12 mouse cellular contexts compared by ENCODE assay signal in the genomic region with DNA sequence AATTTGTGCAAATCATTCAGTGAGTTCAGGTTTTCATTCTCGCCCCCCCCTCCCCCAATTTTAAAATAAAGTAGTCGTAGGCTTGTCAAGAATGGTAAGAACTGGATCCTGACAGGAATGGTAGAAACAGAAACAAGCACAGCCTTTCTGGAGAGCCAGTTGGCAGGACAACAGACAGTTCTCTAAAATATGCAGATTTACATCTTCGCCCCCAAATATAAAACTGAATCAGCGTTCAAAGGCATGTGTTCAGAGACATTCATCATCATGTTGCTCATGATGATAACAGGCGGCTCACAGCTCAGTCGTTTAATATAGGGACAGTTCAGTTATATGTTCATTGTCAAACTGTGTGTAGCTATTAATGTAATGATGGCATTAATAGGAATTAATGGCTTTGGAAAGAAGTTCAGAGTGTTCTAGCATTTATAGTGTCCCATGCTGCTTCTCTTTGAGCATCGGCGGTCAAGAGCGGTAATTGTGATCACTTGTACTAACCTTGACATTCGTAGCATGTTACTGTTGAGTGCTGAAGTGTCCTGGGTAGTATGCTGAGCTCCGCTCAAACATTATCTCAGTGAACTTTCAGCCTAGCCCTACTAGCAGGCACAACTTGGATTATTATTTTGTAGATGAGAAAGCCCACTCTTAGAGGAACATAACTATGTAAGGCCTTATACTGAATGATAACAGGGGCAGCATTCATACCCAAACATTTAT.
A peak's percentile ranks its signal among the peaks of the same experiment; 100 is the strongest.
DNase-seq lines count a peak whose midpoint lies in the region; ATAC-seq and TF ChIP-seq lines count a peak whose summit lies in the region.
"Had no signal": no experiment of that assay in that cellular context is flagged by ENCODE, and none has a peak within 500 bp of the region (broad histone marks: within the 10 kb centered on the region; RNA-seq: fewer than 3 reads in every experiment).

No protein-coding gene starts in this region.

- TF ChIP-seq EP300 in heart, postnatal 0 days (IDR thresholded peaks at IDR 0.05; ENCODE audit: low read depth): no peak

- 55% methylated on average over 11 of the region's 11 CpGs for WGBS in heart, postnatal 0 days
- WGBS in liver, embryonic 13.5 days (ENCODE audit: insufficient replicate concordance): 80% methylated on average over 11 of the region's 11 CpGs
- 72% methylated on average over 11 of the region's 11 CpGs for WGBS in embryonic facial prominence, embryonic 15.5 days

- no peaks in the 10 kb centered on the region for H3K36me3 ChIP-seq in heart, postnatal 0 days (replicated peaks; ENCODE audit: control insufficient read depth, insufficient read depth, low read length)
- no peaks in the 10 kb centered on the region for H3K36me3 ChIP-seq in liver, embryonic 13.5 days
- H3K36me3 ChIP-seq in embryonic facial prominence, embryonic 15.5 days: no peaks in the 10 kb centered on the region
- H3K36me3 ChIP-seq: limb, embryonic 13.5 days had no signal

- no peak overlapping the region for H3K4me2 ChIP-seq in heart, postnatal 0 days (ENCODE audit: low read depth, low read length)
- H3K4me2 ChIP-seq in liver, embryonic 13.5 days: no peak overlapping the region
- H3K4me2 ChIP-seq in embryonic facial prominence, embryonic 15.5 days (replicated peaks): no peak overlapping the region
- H3K4me2 ChIP-seq: limb, embryonic 13.5 days had no signal

- no peak for TF ChIP-seq CTCF in heart, postnatal 0 days (IDR thresholded peaks at IDR 0.05; ENCODE audit: low read depth)

- H3K9ac ChIP-seq in heart, postnatal 0 days (replicated peaks; ENCODE audit: low read depth, low read length): no peak overlapping the region
- H3K9ac ChIP-seq in liver, embryonic 13.5 days: no peak overlapping the region
- H3K9ac ChIP-seq in embryonic facial prominence, embryonic 15.5 days: no peak overlapping the region
- H3K9ac ChIP-seq: limb, embryonic 13.5 days had no signal

- no peak for ATAC-seq in heart, postnatal 0 days (ENCODE audit: insufficient read depth, low read depth)
- ATAC-seq in liver, embryonic 13.5 days (ENCODE audit: low read depth): no peak
- no peak for ATAC-seq in embryonic facial prominence, embryonic 15.5 days (ENCODE audit: insufficient number of reproducible peaks, low FRiP score, low TSS enrichment, low read depth)

- DNase-seq in heart, postnatal 0 days (ENCODE audit: low spot score): no peak
- no peak for DNase-seq in heart, postnatal 36 days
- DNase-seq in liver, embryonic 13.5 days: no peak
- no peak for DNase-seq in liver
- DNase-seq in layer of hippocampus, postnatal 36 days: peak; percentile 2 to 9
- no peak for DNase-seq in cerebellum, postnatal 10 days
- DNase-seq in ovary, postnatal 10 days (ENCODE audit: low spot score): no peak
- DNase-seq: cerebellum, adult 2 months; heart, postnatal 14 days; thymus, postnatal 36 days had no signal

- peak overlapping the region; percentile 35 for H3K27ac ChIP-seq in heart, postnatal 0 days (ENCODE audit: low read depth)
- H3K27ac ChIP-seq in liver, embryonic 13.5 days: peak overlapping the region; percentile 16; the same call in 1 of the 2 replicates
- 0 out of 2 replicates have a peak overlapping the region, but pooled peaks have one; percentile 71 for H3K27ac ChIP-seq in embryonic facial prominence, embryonic 15.5 days (replicated peaks)

- no peaks in the 10 kb centered on the region for H3K9me3 ChIP-seq in heart, postnatal 0 days (replicated peaks; ENCODE audit: control insufficient read depth, low read length)
- no peaks in the 10 kb centered on the region for H3K9me3 ChIP-seq in liver, embryonic 13.5 days (replicated peaks)
- no peaks in the 10 kb centered on the region for H3K9me3 ChIP-seq in embryonic facial prominence, embryonic 15.5 days (replicated peaks)

- no peak overlapping the region for H3K4me3 ChIP-seq in heart, postnatal 0 days (ENCODE audit: low read depth, low read length)
- H3K4me3 ChIP-seq in liver, embryonic 13.5 days (replicated peaks): no peak overlapping the region
- no peak overlapping the region for H3K4me3 ChIP-seq in embryonic facial prominence, embryonic 15.5 days (replicated peaks)
- H3K4me3 ChIP-seq: limb, embryonic 13.5 days had no signal

- H3K4me1 ChIP-seq in heart, postnatal 0 days (ENCODE audit: control insufficient read depth, insufficient read depth): peaks cover 16% of the 10 kb centered on the region
- peaks cover 36% of the 10 kb centered on the region for H3K4me1 ChIP-seq in liver, embryonic 13.5 days (replicated peaks)
- peaks cover 31% of the 10 kb centered on the region for H3K4me1 ChIP-seq in embryonic facial prominence, embryonic 15.5 days

- H3K27me3 ChIP-seq in heart, postnatal 0 days (ENCODE audit: control insufficient read depth, insufficient read depth, low read length): no peaks in the 10 kb centered on the region
- H3K27me3 ChIP-seq in liver, embryonic 13.5 days: no peaks in the 10 kb centered on the region
- H3K27me3 ChIP-seq in embryonic facial prominence, embryonic 15.5 days: no peaks in the 10 kb centered on the region
- H3K27me3 ChIP-seq: limb, embryonic 13.5 days had no signal

- intact Hi-C loops in heart, postnatal 36 days (cut with DNase I): no loop called here

Comparison
In these comparisons a context has a peak if more than half of its experiments do, and no peak if none do; other contexts are left out.
1. DNase-seq: peak in layer of hippocampus, postnatal 36 days (2 of 2); none in heart, postnatal 0 days (single experiment), heart, postnatal 36 days (0 of 2), liver, embryonic 13.5 days (single experiment), liver (single experiment), cerebellum, postnatal 10 days (0 of 2) and ovary, postnatal 10 days (single experiment).
2. H3K27ac ChIP-seq: peak in every context shown above with its lines; median percentile 71 in embryonic facial prominence, embryonic 15.5 days; 35 in heart, postnatal 0 days; 16 in liver, embryonic 13.5 days.